Mouse (Mus musculus) spleen, adult 2 months (tissue): Measurements from ENCODE around the gene Srek1ip1. TPM values are rescaled to one million over a fixed set of nuclear protein-coding genes. Genes with fewer than 3 reads are reported as not detected.

ENCODE experiments used
- DNase-seq, 2 experiments: peaks; one replicate each; pipeline versions ENCODE4 v3.0.0 to v3.0.0-alpha.2; 2012 to 2021; ENCODE audit warnings: low spot score in 2 of 2, low read depth in 1 of 2
- H3K27ac ChIP-seq: fragments of 200-500 bp; 2 replicates; pipeline ENCODE4 v1.5.1; 2012; ENCODE audit warnings: low read length, inconsistent platforms; ENCODE audit not compliant: insufficient read depth
- H3K27me3 ChIP-seq: fragments of 200-500 bp; 2 replicates; pipeline ENCODE4 v1.6.1; 2012; ENCODE audit warnings: mild to moderate bottlenecking, moderate library complexity, low read length, inconsistent platforms; ENCODE audit not compliant: control insufficient read depth, insufficient read depth
- H3K36me3 ChIP-seq: fragments of 200-500 bp; 2 replicates; pipeline ENCODE4 v1.6.1; 2012; ENCODE audit warnings: mild to moderate bottlenecking, low read length, inconsistent platforms; ENCODE audit not compliant: control insufficient read depth, insufficient read depth
- H3K4me1 ChIP-seq: fragments of 200-500 bp; 2 replicates; pipeline ENCODE4 v1.6.1; 2011; ENCODE audit warnings: inconsistent platforms; ENCODE audit not compliant: control insufficient read depth, insufficient read depth, insufficient read length
- H3K4me3 ChIP-seq: fragments of 200-500 bp; 2 replicates; pipeline ENCODE4 v1.5.1; 2011; ENCODE audit warnings: mild to moderate bottlenecking, inconsistent platforms; ENCODE audit not compliant: insufficient read depth, insufficient read length; ENCODE audit errors: extremely low read depth
- CTCF ChIP-seq: fragments of 200-500 bp; IDR thresholded peaks from 2 replicates; pipeline ENCODE4 v1.5.1; 2011; ENCODE audit warnings: mild to moderate bottlenecking, inconsistent platforms; ENCODE audit not compliant: insufficient read depth, insufficient read length, insufficient replicate concordance; ENCODE audit errors: extremely low read depth
- POLR2A ChIP-seq: fragments of 200-500 bp; IDR thresholded peaks from 2 replicates; pipeline ENCODE4 v1.6.1; 2011; ENCODE audit warnings: low read depth, low read length, inconsistent platforms
- WGBS: fragments of 180-500 bp; shearing (Covaris S2); methylation state at CpG from one replicate; pipeline ENCODE4 v1.1.7; 2018; 5-methylcytosine and 5-hydroxymethylcytosine counted together
- polyA plus RNA-seq: library from polyadenylated mRNA; depleted of rRNA; stranded (reverse); fragments of >200 nt; gene quantifications from 2 replicates; pipeline ENCODE4 v1.2.3, GENCODE M21; 2012

Gene Srek1ip1
- polyA plus RNA-seq, 1 experiment, result 3.0 TPM

GRCm38 (mm10) chr13:104787260-104787659 is 5.0 kb upstream of the Srek1ip1 start:
- DNase-seq, result no peak
- Histone ChIP-seq H3K4me3 (no peak overlapping the region), H3K4me1 (no peaks in the 10 kb centered on the region), H3K36me3 (peaks cover 4% of the 10 kb centered on the region; the same call in 1 of the 2 replicates), H3K27me3 (no peaks in the 10 kb centered on the region), H3K27ac (no peak overlapping the region)
- WGBS, result 92% methylated on average over 4 of the region's 4 CpGs
- TF ChIP-seq POLR2A (no peak), CTCF (no peak)

GRCm38 (mm10) chr13:104789663-104790062 is 2.6 kb upstream of the Srek1ip1 start:
- no peaks in the 10 kb centered on the region for H3K4me1 ChIP-seq
- H3K4me3 ChIP-seq, result no peak overlapping the region
- no peak for TF ChIP-seq POLR2A
- TF ChIP-seq CTCF, result no peak
- 8% methylated on average over 2 of the region's 2 CpGs for WGBS
- no peaks in the 10 kb centered on the region for H3K27me3 ChIP-seq
- peaks cover 6% of the 10 kb centered on the region; the same call in 1 of the 2 replicates for H3K36me3 ChIP-seq
- H3K27ac ChIP-seq, result no peak overlapping the region
- peak; percentile 11 to 13 for DNase-seq

GRCm38 (mm10) chr13:104794421-104794820 is 2.1 kb downstream of the Srek1ip1 start:
- Histone ChIP-seq H3K4me3 (no peak overlapping the region), H3K27ac (no peak overlapping the region), H3K27me3 (no peaks in the 10 kb centered on the region), H3K4me1 (no peaks in the 10 kb centered on the region), H3K36me3 (peaks cover 12% of the 10 kb centered on the region)
- WGBS, result 72% methylated on average over 3 of the region's 3 CpGs
- DNase-seq, result no peak
- TF ChIP-seq POLR2A (no peak), CTCF (no peak)

GRCm38 (mm10) chr13:104799067-104799466 is 6.8 kb downstream of the Srek1ip1 start:
- WGBS, result 95% methylated on average over 8 of the region's 8 CpGs
- peaks cover 16% of the 10 kb centered on the region for H3K36me3 ChIP-seq

GRCm38 (mm10) chr13:104799566-104800182 is 7.4 kb downstream of the Srek1ip1 start:
- H3K27ac ChIP-seq, result no peak overlapping the region
- no peak for DNase-seq
- H3K4me3 ChIP-seq, result no peak overlapping the region
- no peaks in the 10 kb centered on the region for H3K27me3 ChIP-seq
- no peaks in the 10 kb centered on the region for H3K4me1 ChIP-seq
- 92% methylated on average over 7 of the region's 7 CpGs for WGBS
- TF ChIP-seq CTCF, result no peak
- no peak for TF ChIP-seq POLR2A
- peaks cover 17% of the 10 kb centered on the region for H3K36me3 ChIP-seq

More at GRCm38 (mm10) chr13:104799067-104799466, 6.8 kb downstream of the Srek1ip1 start:
- Histone ChIP-seq H3K27ac (no peak overlapping the region), H3K27me3 (no peaks in the 10 kb centered on the region), H3K4me1 (no peaks in the 10 kb centered on the region), H3K4me3 (no peak overlapping the region)
- TF ChIP-seq CTCF, result no peak
- TF ChIP-seq POLR2A, result no peak
- DNase-seq, result no peak

GRCm38 (mm10) chr13:104805681-104806080 is 13.4 kb downstream of the Srek1ip1 start:
- Histone ChIP-seq H3K27me3 (no peaks in the 10 kb centered on the region), H3K4me1 (no peaks in the 10 kb centered on the region), H3K4me3 (no peak overlapping the region), H3K27ac (no peak overlapping the region), H3K36me3 (peaks cover 15% of the 10 kb centered on the region)
- peak in 1 of 2 experiments; percentile 9 for DNase-seq
- WGBS, result 48% methylated on average over 3 of the region's 3 CpGs
- TF ChIP-seq POLR2A (no peak), CTCF (no peak)

GRCm38 (mm10) chr13:104816270-104816634 is 24.0 kb downstream of the Srek1ip1 start:
- peak overlapping the region; percentile 86 for H3K4me3 ChIP-seq
- WGBS, result 7% methylated on average over 8 of the region's 8 CpGs
- H3K27me3 ChIP-seq, result no peaks in the 10 kb centered on the region
- H3K27ac ChIP-seq, result no peak overlapping the region; the same call in 1 of the 2 replicates
- no peaks in the 10 kb centered on the region for H3K36me3 ChIP-seq
- TF ChIP-seq POLR2A (no peak), CTCF (no peak)
- DNase-seq, result no peak
- no peaks in the 10 kb centered on the region; the same call in 1 of the 2 replicates for H3K4me1 ChIP-seq
